Mouse (Mus musculus) lung, postnatal 14 days (tissue): Measurements from ENCODE around the gene Stk11.

Experiments
- DNase-seq: peaks from one replicate; pipeline ENCODE4 v3.0.0; 2021

The Stk11 gene

GRCm38 (mm10) chr10:80146568-80147011 is 31.0 kb downstream of the Stk11 start:
- no peak for DNase-seq

- no peak for DNase-seq
These were observed 31.6 kb downstream of the Stk11 start for GRCm38 (mm10) chr10:80147146-80147718.

- DNase-seq = peak; percentile 87
These were observed 32.4 kb downstream of the Stk11 start, which contains the start of gene Midn for GRCm38 (mm10) chr10:80147719-80148601. Gene Midn (plus strand): TSS chr10:80148272.

GRCm38 (mm10) chr10:80148610-80149290 is 33.1 kb downstream of the Stk11 start:
- peak; percentile 96 for DNase-seq

DNA sequence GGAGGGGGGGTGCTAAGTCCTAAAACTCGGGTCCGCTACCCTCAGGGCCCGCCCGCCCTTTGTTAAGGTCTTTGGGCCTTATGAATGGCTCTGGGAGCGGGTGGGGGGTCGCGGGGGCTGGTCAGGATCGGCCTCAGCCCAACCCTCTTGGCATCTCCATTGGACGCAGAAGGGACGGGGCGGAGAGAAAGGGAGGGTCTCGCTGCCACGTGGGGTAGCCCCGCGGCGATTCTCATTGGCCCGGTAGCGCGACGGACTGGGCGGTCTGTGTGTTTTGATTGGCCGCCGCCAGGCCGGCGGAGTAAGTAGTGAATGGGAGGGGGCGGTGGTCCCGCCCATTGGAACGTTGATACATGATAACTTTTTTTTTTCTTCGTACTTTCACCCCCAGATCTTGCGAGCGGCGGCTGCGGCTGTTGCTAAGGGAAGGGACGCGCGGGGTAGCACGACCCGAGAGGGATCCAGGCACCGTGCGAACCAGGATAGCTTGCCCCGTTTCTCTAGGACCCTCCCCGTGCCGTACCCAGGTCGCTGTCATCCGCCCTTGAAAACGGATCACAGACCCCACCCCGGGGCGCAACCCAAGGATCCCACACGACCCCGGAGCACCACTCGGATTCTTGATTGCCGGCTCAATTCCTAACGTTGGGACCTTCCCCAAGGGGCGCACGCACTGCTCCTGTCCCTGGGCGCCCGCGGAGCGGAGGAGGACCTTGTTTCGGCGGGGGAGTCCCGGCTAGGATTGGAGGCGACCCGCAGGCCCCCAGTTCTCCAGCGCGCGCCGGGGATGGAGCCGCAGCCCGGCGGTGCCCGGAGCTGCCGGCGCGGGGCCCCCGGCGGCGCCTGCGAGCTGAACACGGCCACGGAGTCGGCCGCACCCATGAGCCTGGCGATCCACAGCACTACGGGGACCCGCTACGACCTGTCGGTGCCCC is 34.0 kb downstream of the Stk11 start:
- DNase-seq = peak; percentile 97

- peak; percentile 55 for DNase-seq
These were observed 34.9 kb downstream of the Stk11 start for GRCm38 (mm10) chr10:80150226-80151210.

DNA sequence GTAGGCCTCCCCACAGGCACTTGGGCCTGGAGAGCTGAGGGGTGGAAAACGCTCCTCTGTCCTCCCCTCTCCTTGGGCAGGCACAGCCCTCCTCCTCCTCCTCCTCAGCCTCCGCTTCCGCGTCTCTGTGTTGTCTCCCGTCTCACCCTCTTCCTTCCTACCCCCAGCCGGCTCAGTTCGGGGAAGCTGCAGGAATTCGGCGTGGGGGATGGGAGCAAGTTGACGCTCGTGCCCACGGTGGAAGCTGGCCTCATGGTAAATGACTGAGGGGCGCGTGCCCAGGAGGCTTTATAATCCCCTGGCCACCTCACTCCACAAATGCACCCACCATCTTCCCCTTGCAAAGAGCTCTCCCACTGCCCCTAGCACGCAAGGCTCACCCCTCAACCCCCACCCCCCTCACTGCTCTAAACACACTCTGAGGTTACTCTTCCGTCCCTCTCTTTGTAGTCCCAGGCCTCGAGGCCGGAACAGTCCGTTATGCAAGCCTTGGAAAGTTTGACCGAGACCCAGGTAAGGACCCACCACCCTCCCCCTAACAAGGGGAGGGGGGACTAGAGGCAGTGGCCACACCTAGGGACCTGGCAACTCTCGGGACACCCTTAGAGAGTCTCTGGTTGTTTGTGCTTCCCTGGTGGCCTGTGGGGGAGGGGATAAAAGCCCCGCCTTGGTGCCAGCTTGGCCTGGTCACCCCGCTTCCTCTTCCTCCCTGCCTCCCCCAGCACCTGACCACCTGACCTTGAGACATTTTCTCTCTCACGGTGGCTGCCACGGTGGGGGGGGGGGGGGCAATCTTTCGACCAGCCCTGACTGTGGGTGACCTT is 35.8 kb downstream of the Stk11 start:
- DNase-seq = peak; percentile 83

- peak; percentile 73 for DNase-seq
These were observed 36.7 kb downstream of the Stk11 start for GRCm38 (mm10) chr10:80152071-80152872.

DNA sequence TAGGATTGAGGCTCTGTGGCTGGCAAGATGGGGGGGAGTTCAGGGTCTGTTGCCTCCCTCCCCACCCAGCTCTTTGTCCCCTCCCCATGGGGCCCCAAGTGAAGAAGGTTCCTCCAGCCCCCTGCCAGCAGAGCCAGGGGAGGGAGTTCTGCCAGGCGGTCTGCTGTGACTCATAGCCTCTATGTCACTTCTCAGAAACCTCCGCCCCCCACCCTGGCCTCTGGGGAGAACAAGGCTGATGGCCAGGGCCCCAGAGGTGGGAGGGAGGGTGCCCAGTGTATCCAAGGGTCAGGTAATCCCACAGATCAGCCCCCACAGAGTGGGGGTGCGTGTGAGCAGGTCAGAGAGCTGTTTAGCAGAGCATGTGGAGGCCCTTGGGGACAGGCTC is 37.3 kb downstream of the Stk11 start:
- DNase-seq = peak; percentile 55

DNA sequence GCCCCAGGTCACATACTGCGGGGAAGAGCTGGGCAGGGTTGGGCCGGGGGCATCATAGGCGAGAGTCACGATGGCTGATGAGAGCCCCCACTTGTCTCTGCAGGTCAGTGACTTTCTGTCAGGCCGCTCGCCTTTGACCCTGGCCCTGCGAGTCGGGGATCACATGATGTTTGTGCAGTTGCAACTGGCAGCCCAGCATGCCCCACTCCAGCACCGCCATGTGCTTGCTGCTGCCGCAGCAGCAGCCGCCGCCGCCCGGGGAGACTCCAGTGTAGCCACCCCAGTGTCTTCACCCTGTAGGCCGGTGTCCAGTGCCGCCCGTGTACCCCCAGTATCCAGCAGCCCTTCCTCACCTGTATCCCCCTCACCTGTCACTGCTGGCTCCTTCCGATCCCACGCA is 38.1 kb downstream of the Stk11 start:
- no peak for DNase-seq

DNA sequence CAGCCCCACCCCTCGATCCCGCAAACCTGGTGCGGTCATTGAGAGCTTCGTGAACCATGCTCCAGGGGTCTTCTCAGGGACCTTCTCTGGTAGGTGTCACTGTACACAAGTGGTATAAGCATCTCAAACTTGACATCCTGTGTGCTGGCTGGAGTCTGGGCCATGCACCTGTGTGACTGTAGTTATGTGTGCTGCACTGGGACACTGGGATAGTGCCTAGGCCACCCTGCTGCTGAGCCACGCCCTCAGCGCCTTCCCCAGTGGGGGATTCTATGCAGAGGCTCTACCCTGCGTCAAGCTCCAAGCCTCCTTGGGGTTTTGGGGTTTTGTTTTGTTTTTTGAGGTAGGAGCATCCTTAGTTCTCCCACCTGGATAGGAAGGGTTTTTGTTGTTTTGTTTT is 38.8 kb downstream of the Stk11 start:
- DNase-seq = no peak

- no peak for DNase-seq
These were observed 39.7 kb downstream of the Stk11 start for GRCm38 (mm10) chr10:80155277-80155676.

- no peak for DNase-seq
These were observed 40.6 kb downstream of the Stk11 start for GRCm38 (mm10) chr10:80156002-80156751.

- DNase-seq = peak; percentile 58
These were observed 41.1 kb downstream of the Stk11 start for GRCm38 (mm10) chr10:80156752-80157053.

- DNase-seq = no peak
These were observed 41.7 kb downstream of the Stk11 start for GRCm38 (mm10) chr10:80157141-80157929.

DNA sequence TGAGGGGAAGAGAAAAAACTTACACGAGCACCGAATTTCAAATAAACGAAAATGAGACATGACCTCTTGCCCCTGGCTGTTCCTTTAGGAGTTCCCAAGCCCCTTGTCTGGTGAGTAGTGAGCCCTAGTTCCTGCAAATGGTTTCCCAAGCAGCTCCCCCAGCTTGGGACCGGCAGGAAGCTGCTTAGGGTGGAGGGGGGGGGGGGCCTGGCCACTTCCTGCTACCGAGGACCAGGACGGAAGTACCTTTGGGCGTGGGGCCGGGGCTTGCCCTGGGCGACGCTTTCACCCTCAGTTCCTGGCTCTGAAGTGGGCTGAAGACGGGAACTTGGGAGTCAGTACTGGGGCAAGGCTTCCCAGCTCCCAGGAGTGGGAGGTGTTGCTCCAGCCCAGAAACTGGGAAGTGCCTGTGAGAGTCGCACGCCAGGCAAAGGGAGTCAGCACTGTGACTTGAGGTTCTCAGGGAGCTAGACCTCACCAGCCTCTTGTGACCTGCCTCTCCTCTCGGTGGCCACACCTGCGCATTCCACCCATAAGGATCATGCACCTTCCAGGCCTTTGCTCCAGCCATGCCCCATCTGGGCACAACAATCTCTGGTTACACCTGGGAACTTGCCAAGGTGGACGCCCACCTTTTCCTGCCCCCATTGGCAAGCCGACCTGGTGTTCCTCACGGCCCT is 42.8 kb downstream of the Stk11 start:
- peak; percentile 83 for DNase-seq

DNA sequence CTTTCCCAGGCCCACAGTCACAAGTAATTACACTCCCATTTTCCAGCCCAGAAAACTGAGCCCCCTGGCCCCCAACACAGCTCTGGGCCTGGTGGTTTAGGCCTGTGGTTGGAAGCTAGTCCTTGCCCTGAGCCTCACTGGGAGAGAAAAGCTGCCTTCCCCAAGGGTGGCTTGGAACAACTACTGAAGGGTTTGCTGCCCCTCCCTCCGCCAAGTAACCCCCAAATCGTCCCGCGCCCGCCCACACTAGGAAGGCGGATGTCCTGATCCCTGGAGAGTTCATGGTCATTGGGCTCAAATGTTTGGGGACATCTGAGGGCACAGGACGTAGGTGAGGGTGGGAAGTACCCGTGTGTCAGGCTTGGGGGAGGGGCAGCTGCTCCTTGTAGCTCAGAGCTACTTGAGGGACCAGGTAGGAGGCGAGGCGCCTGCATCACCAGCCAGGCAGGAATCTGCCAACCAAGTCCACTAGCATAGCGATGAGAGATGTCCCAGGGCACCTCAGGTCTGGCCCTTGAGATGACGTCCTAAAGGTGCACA is 43.5 kb downstream of the Stk11 start:
- DNase-seq = peak; percentile 67
